In genomic region chr7:27330709-27331540, GRCm38 (mm10) we compare ENCODE assay signal across 8 mouse cellular contexts. TPM values are rescaled to one million over a fixed set of nuclear protein-coding genes. Genes with fewer than 3 reads are reported as not detected.
DNase-seq lines count a peak whose midpoint lies in the region; ATAC-seq and TF ChIP-seq lines count a peak whose summit lies in the region.

No protein-coding gene starts in this region.

- no peaks in the 10 kb centered on the region for H3K36me3 ChIP-seq in forebrain, embryonic 11.5 days (ENCODE audit: control insufficient read depth, insufficient read depth, low read length)

- peak; percentile 26 for ATAC-seq in forebrain, embryonic 11.5 days (replicated peaks; ENCODE audit: low FRiP score)
- ATAC-seq in megakaryocyte, adult 5-6 weeks (ENCODE audit: poor library complexity, severe bottlenecking): peak; percentile 60

- no peak for TF ChIP-seq POLR2A in bone marrow macrophage, adult 2 months (IDR thresholded peaks at IDR 0.05; ENCODE audit: borderline replicate concordance, low read depth, low read length)

- intact Hi-C loops in heart, postnatal 36 days (cut with DNase I): loop anchor here (10.0 kb wide), 2 partner anchors 354 to 1044 kb away; partner anchors contain the start of genes Plekhg2 and Zfp607b

- H3K4me1 ChIP-seq in bone marrow macrophage, adult 2 months (ENCODE audit: control insufficient read depth, insufficient read depth, low read length): peaks cover 17% of the 10 kb centered on the region
- peaks cover 21% of the 10 kb centered on the region for H3K4me1 ChIP-seq in forebrain, embryonic 11.5 days (replicated peaks; ENCODE audit: control insufficient read depth, insufficient read depth, low read length)

- H3K9me3 ChIP-seq in forebrain, embryonic 11.5 days (ENCODE audit: control insufficient read depth, low read length): no peaks in the 10 kb centered on the region

- H3K27me3 ChIP-seq in forebrain, embryonic 11.5 days (ENCODE audit: control insufficient read depth, insufficient read depth, low read length): peaks cover 92% of the 10 kb centered on the region

- DNase-seq in ES-CJ7 (ENCODE audit: low read depth, low spot score): peak; percentile 100
- DNase-seq in forebrain, embryonic 11.5 days (ENCODE audit: low spot score): peak; percentile 88
- DNase-seq in heart, postnatal 36 days: peak; percentile 93 to 96
- peak; percentile 65 to 69 for DNase-seq in layer of hippocampus, postnatal 10 days (ENCODE audit: low spot score in 2 of 2)
- peak; percentile 74 to 75 for DNase-seq in right cerebral cortex, postnatal 10 days (ENCODE audit: low spot score in 2 of 2)
- peak; percentile 92 for DNase-seq in urinary bladder, postnatal 25 days (ENCODE audit: low spot score)

- no peak overlapping the region for H3K27ac ChIP-seq in bone marrow macrophage, adult 2 months (ENCODE audit: insufficient read depth, low read depth, low read length)
- H3K27ac ChIP-seq in forebrain, embryonic 11.5 days (ENCODE audit: low read depth, low read length): no peak overlapping the region

- WGBS in forebrain, embryonic 11.5 days: under 1% methylated on average over 38 of the region's 39 CpGs

- H3K9ac ChIP-seq in forebrain, embryonic 11.5 days (ENCODE audit: low read length): no peak overlapping the region; the same call in 1 of the 2 replicates

- peak overlapping the region; percentile 44 for H3K4me2 ChIP-seq in forebrain, embryonic 11.5 days (ENCODE audit: low read depth, low read length, severe bottlenecking)

- peak overlapping the region; percentile 65 for H3K4me3 ChIP-seq in bone marrow macrophage, adult 2 months (ENCODE audit: insufficient read depth, low read length)
- peak overlapping the region; percentile 29 for H3K4me3 ChIP-seq in forebrain, embryonic 11.5 days (ENCODE audit: low read depth, low read length)

- no peak for TF ChIP-seq CTCF in bone marrow macrophage, adult 2 months (IDR thresholded peaks at IDR 0.05; ENCODE audit: low read depth, low read length)

RNA-seq across cellular contexts. Expression of gene Ltbp4, which starts 6.6 kb away (rescaled TPM):
- 0.84 TPM in 1 of 2 replicates, not detected in the other for polyA plus RNA-seq in bone marrow macrophage, adult 2 months (2012; ENCODE audit: insufficient read depth, insufficient read length, missing spikeins)
- 11.9 and 13.0 TPM in 2 replicates for polyA plus RNA-seq in forebrain, embryonic 11.5 days (2014; fragmentation: Nextera tagmentation; extraction: Ambion mirVana)
- total RNA-seq in heart, postnatal 36 days (2021): 100 to 1,000 TPM; 207 to 236 TPM
- 10 to 100 TPM; 49.9 to 59.2 TPM for total RNA-seq in layer of hippocampus, postnatal 10 days (2021)
- not detected in 2 replicates for total RNA-seq in megakaryocyte, adult 5-6 weeks (2015)
- not detected in 2 replicates for total RNA-seq in megakaryocyte, adult 5-6 weeks (2017)

RNA-seq across cellular contexts. Expression of gene Shkbp1, which starts 24.9 kb away (rescaled TPM):
- 51.0 and 60.8 TPM in 2 replicates for polyA plus RNA-seq in bone marrow macrophage, adult 2 months (2012; ENCODE audit: insufficient read depth, insufficient read length, missing spikeins)
- 64.3 and 67.6 TPM in 2 replicates for polyA plus RNA-seq in forebrain, embryonic 11.5 days (2014; fragmentation: Nextera tagmentation; extraction: Ambion mirVana)
- 1 to 10 TPM; 6.5 to 7.5 TPM for total RNA-seq in heart, postnatal 36 days (2021)
- total RNA-seq in layer of hippocampus, postnatal 10 days (2021): 10 to 100 TPM; 24.9 to 29.9 TPM
- 42.6 and 43.6 TPM in 2 replicates for total RNA-seq in megakaryocyte, adult 5-6 weeks (2015)
- 30.9 and 34.0 TPM in 2 replicates for total RNA-seq in megakaryocyte, adult 5-6 weeks (2017)

RNA-seq across cellular contexts. Expression of gene Gm20479, which starts 26.3 kb away (rescaled TPM):
- polyA plus RNA-seq in bone marrow macrophage, adult 2 months (2012; ENCODE audit: insufficient read depth, insufficient read length, missing spikeins): 10.4 TPM in 1 of 2 replicates, not detected in the other
- not detected in 2 replicates for polyA plus RNA-seq in forebrain, embryonic 11.5 days (2014; fragmentation: Nextera tagmentation; extraction: Ambion mirVana)
- total RNA-seq in heart, postnatal 36 days (2021): not detected
- total RNA-seq in layer of hippocampus, postnatal 10 days (2021): not detected
- total RNA-seq in megakaryocyte, adult 5-6 weeks (2015): not detected in 2 replicates
- total RNA-seq in megakaryocyte, adult 5-6 weeks (2017): not detected in 2 replicates

Comparison
In these comparisons a context has a peak if more than half of its experiments do, and no peak if none do; other contexts are left out.
1. RNA of gene Ltbp4, which starts 6.6 kb away (total RNA-seq): 207 to 236 TPM in heart, postnatal 36 days and 49.9 to 59.2 TPM in layer of hippocampus, postnatal 10 days; not detected in megakaryocyte, adult 5-6 weeks; every median in the first group is over 10 times any median in the second.
2. Peak in every context shown above with its lines, with median percentiles within 50 percentile points of each other: DNase-seq.